12 mouse cellular contexts compared by ENCODE assay signal in genomic region chr2:149739886-149740285, GRCm38 (mm10).
DNase-seq lines count a peak whose midpoint lies in the region; TF ChIP-seq lines count a peak whose summit lies in the region.
"Had no signal": no experiment of that assay in that cellular context is flagged by ENCODE, and none has a peak within 500 bp of the region (broad histone marks: within the 10 kb centered on the region; RNA-seq: fewer than 3 reads in every experiment).

No protein-coding gene starts in this region.

- peak; percentile 32 to 46 for DNase-seq in left cerebral cortex, postnatal 10 days (ENCODE audit: extremely low spot score in 1 of 2, low spot score in 2 of 2)
- no peak for DNase-seq in left cerebral cortex, adult 11 months (ENCODE audit: low spot score)
- DNase-seq in cerebellum, adult 2 months, result peak; percentile 74 to 86
- DNase-seq in frontal cortex, postnatal 36 days (ENCODE audit: low spot score in 2 of 2), result peak; percentile 3 to 11
- DNase-seq in retina, postnatal 7 days (ENCODE audit: low read depth, low spot score), result peak; percentile 28
- no peak for DNase-seq in spleen, adult 18-20 months
- no peak for DNase-seq in kidney, postnatal 10 days
- DNase-seq: adrenal gland, postnatal 14 days; thymus, postnatal 36 days had no signal

- H3K27ac ChIP-seq in cerebellum, adult 2 months (ENCODE audit: insufficient read depth, low read length), result no peak overlapping the region
- H3K27ac ChIP-seq: embryonic facial prominence, embryonic 15.5 days; heart, embryonic 10.5 days; kidney, postnatal 0 days had no signal

- intact Hi-C loops in left cerebral cortex, postnatal 10 days (cut with DNase I), result no loop called here

- TF ChIP-seq POLR2A in cerebellum, adult 2 months (IDR thresholded peaks at IDR 0.05; ENCODE audit: borderline replicate concordance, insufficient read depth, low read length), result no peak

- H3K27me3 ChIP-seq in cerebellum, adult 2 months (ENCODE audit: control insufficient read depth, insufficient read depth, low read length), result no peaks in the 10 kb centered on the region
- H3K27me3 ChIP-seq: embryonic facial prominence, embryonic 15.5 days had no signal

- 6% methylated on average over 2 of the region's 2 CpGs for WGBS in cerebellum, adult 2 months

- no peak for TF ChIP-seq CTCF in cerebellum, adult 2 months (IDR thresholded peaks at IDR 0.05; ENCODE audit: borderline replicate concordance, insufficient read depth, low read depth, low read length)

- H3K4me3 ChIP-seq in cerebellum, adult 2 months (replicated peaks; ENCODE audit: insufficient read depth, low read depth, low read length), result no peak overlapping the region
- H3K4me3 ChIP-seq: embryonic facial prominence, embryonic 15.5 days; heart, embryonic 10.5 days had no signal

- peaks cover 16% of the 10 kb centered on the region; the same call in 1 of the 2 replicates for H3K4me1 ChIP-seq in cerebellum, adult 2 months (ENCODE audit: control insufficient read depth, insufficient read depth, low read length)
- H3K4me1 ChIP-seq: embryonic facial prominence, embryonic 15.5 days; heart, embryonic 10.5 days had no signal

Comparison
In these comparisons a context has a peak if more than half of its experiments do, and no peak if none do; other contexts are left out.
1. DNase-seq: peak in left cerebral cortex, postnatal 10 days (2 of 2), cerebellum, adult 2 months (2 of 2), frontal cortex, postnatal 36 days (2 of 2) and retina, postnatal 7 days (single experiment); none in left cerebral cortex, adult 11 months (single experiment), spleen, adult 18-20 months (0 of 2) and kidney, postnatal 10 days (single experiment).